Mouse (Mus musculus) CH12.LX (cell line): ENCODE measurements around the gene Tsen54. TPM values are rescaled to one million over a fixed set of nuclear protein-coding genes. Genes with fewer than 3 reads are reported as not detected.

Source experiments
- DNase-seq: peaks from one replicate; pipeline ENCODE4 v3.0.0-alpha.2; 2013; ENCODE audit errors: extremely low read depth
- H3K27ac ChIP-seq: 2 replicates; pipeline ENCODE4 v1.5.1; 2012; ENCODE audit warnings: low read depth, mild to moderate bottlenecking, control low read depth, moderate library complexity; ENCODE audit not compliant: insufficient read depth
- H3K27me3 ChIP-seq: replicated peaks from 2 replicates; pipeline ENCODE3; 2012; ENCODE audit warnings: inconsistent platforms
- H3K36me3 ChIP-seq, 2 experiments: replicated peaks in 1 of 2; 2 replicates each; pipeline versions ENCODE3 to v1.6.1; 2012; ENCODE audit warnings: inconsistent platforms in 1 of 2, low read length in 1 of 2, mild to moderate bottlenecking in 1 of 2, mixed read lengths in 1 of 2, moderate library complexity in 1 of 2; ENCODE audit not compliant: control insufficient read depth in 1 of 2, insufficient read depth in 1 of 2
- H3K4me1 ChIP-seq, 2 experiments: 2 replicates each; pipeline ENCODE4 v1.6.1; 2012; ENCODE audit warnings: inconsistent platforms in 1 of 2, moderate library complexity in 1 of 2; ENCODE audit not compliant: insufficient read depth in 2 of 2, control insufficient read depth in 1 of 2
- H3K4me2 ChIP-seq: 2 replicates; pipeline ENCODE4 v1.6.1; 2012; ENCODE audit warnings: low read depth, mild to moderate bottlenecking, control low read depth; ENCODE audit not compliant: poor library complexity, insufficient read depth, severe bottlenecking
- H3K4me3 ChIP-seq, 3 experiments: fragments of 150-350 bp in 1 of 3; sonication (generic) in 1 of 3; replicated peaks in 1 of 3; 2 replicates each; pipeline versions ENCODE3 to v1.5.1; 2011 to 2012; ENCODE audit warnings: low read depth in 2 of 3, low read length in 2 of 3, mild to moderate bottlenecking in 2 of 3, moderate library complexity in 2 of 3, control low read depth in 1 of 3, improper control_type of control experiment in 1 of 3, inconsistent platforms in 1 of 3, mixed read lengths in 1 of 3; ENCODE audit not compliant: poor library complexity in 1 of 3
- H3K79me2 ChIP-seq: replicated peaks from 2 replicates; pipeline ENCODE4 v1.6.1; 2012; ENCODE audit warnings: mild to moderate bottlenecking, moderate library complexity; ENCODE audit not compliant: control insufficient read depth, poor library complexity, insufficient read depth, severe bottlenecking; ENCODE audit errors: extremely low read depth
- H3K9ac ChIP-seq: 2 replicates; pipeline ENCODE4 v1.6.1; 2012; ENCODE audit warnings: low read depth, mild to moderate bottlenecking, control low read depth, moderate library complexity; ENCODE audit not compliant: insufficient read depth
- H3K9me3 ChIP-seq: replicated peaks from 2 replicates; pipeline ENCODE3; 2012; ENCODE audit warnings: low read length, inconsistent platforms, mixed read lengths
- ELF1 ChIP-seq: IDR thresholded peaks from 2 replicates; pipeline ENCODE4 v1.6.1; 2014; ENCODE audit warnings: low read depth, mild to moderate bottlenecking, inconsistent platforms, low read length, improper control_type of control experiment
- EP300 ChIP-seq: IDR thresholded peaks from 2 replicates; pipeline ENCODE4 v1.6.1; 2011; ENCODE audit warnings: low read length, improper control_type of control experiment
- ETS1 ChIP-seq: conservative IDR thresholded peaks from 2 replicates; pipeline ENCODE4 v1.6.1; 2012; ENCODE audit warnings: low read depth, mild to moderate bottlenecking, inconsistent platforms, low read length, improper control_type of control experiment, moderate library complexity
- GABPA ChIP-seq: IDR thresholded peaks from 2 replicates; pipeline ENCODE4 v1.6.1; 2012; ENCODE audit warnings: low read depth, low read length, improper control_type of control experiment, inconsistent platforms; ENCODE audit not compliant: insufficient replicate concordance
- IRF4 ChIP-seq: IDR thresholded peaks from 2 replicates; pipeline ENCODE4 v1.6.1; 2014; ENCODE audit warnings: low read depth, mild to moderate bottlenecking, inconsistent platforms, low read length, improper control_type of control experiment
- JUND ChIP-seq: conservative IDR thresholded peaks from 2 replicates; pipeline ENCODE4 v1.6.1; 2011; ENCODE audit warnings: low read depth, low read length, improper control_type of control experiment
- KAT2A ChIP-seq: IDR thresholded peaks from 2 replicates; pipeline ENCODE4 v1.6.1; 2012; ENCODE audit warnings: low read length, improper control_type of control experiment, inconsistent platforms; ENCODE audit not compliant: insufficient replicate concordance
- MAFK ChIP-seq: IDR thresholded peaks from 2 replicates; pipeline ENCODE4 v1.6.1; 2011; ENCODE audit warnings: low read length, improper control_type of control experiment; ENCODE audit not compliant: insufficient replicate concordance
- MAX ChIP-seq: IDR thresholded peaks from 2 replicates; pipeline ENCODE4 v1.6.1; 2011; ENCODE audit warnings: low read length, improper control_type of control experiment
- MAZ ChIP-seq: IDR thresholded peaks from 2 replicates; pipeline ENCODE4 v1.6.1; 2012; ENCODE audit warnings: low read depth, mild to moderate bottlenecking, inconsistent platforms, low read length, improper control_type of control experiment, moderate library complexity
- MYC ChIP-seq: IDR thresholded peaks from 2 replicates; pipeline ENCODE4 v1.6.1; 2011; ENCODE audit warnings: low read depth, mild to moderate bottlenecking, improper control_type of control experiment, low read length
- NELFE ChIP-seq: IDR thresholded peaks from 2 replicates; pipeline ENCODE4 v1.6.1; 2011; ENCODE audit warnings: low read depth, low read length, improper control_type of control experiment
- NRF1 ChIP-seq: IDR thresholded peaks from 2 replicates; pipeline ENCODE4 v1.6.1; 2014; ENCODE audit warnings: low read depth, mild to moderate bottlenecking, inconsistent platforms, low read length, improper control_type of control experiment, moderate library complexity
- POLR2A ChIP-seq: IDR thresholded peaks from 2 replicates; pipeline ENCODE4 v1.6.1; 2011; ENCODE audit warnings: low read depth, mild to moderate bottlenecking, improper control_type of control experiment, low read length
- RAD21 ChIP-seq: IDR thresholded peaks from 2 replicates; pipeline ENCODE4 v1.6.1; 2011; ENCODE audit warnings: low read depth, mild to moderate bottlenecking, low read length, improper control_type of control experiment, moderate library complexity
- SMC3 ChIP-seq: IDR thresholded peaks from 2 replicates; pipeline ENCODE4 v1.6.1; 2011; ENCODE audit warnings: low read depth, low read length, improper control_type of control experiment
- UBTF ChIP-seq: IDR thresholded peaks from 2 replicates; pipeline ENCODE4 v1.6.1; 2012; ENCODE audit warnings: low read depth, mild to moderate bottlenecking, inconsistent platforms, low read length, improper control_type of control experiment, moderate library complexity
- USF1 ChIP-seq: IDR thresholded peaks from 2 replicates; pipeline ENCODE4 v1.6.1; 2014; ENCODE audit warnings: low read depth, mild to moderate bottlenecking, inconsistent platforms, low read length, improper control_type of control experiment
- ZC3H11A ChIP-seq: IDR thresholded peaks from 2 replicates; pipeline ENCODE4 v1.6.1; 2012; ENCODE audit warnings: low read depth, mild to moderate bottlenecking, inconsistent platforms, low read length, improper control_type of control experiment
- ZMIZ1 ChIP-seq: IDR thresholded peaks from 2 replicates; pipeline ENCODE4 v1.6.1; 2012; ENCODE audit warnings: low read depth, mild to moderate bottlenecking, inconsistent platforms, low read length, improper control_type of control experiment
- ZNF384 ChIP-seq: IDR thresholded peaks from 2 replicates; pipeline ENCODE4 v1.6.1; 2012; ENCODE audit warnings: low read depth, low read length, improper control_type of control experiment, inconsistent platforms
- dilution Hi-C: fragments of 300-500 bp; cut with MboI; formaldehyde crosslinking; loops from 2 replicates; pipeline ENCODE4 v1.14.3; 2020; ENCODE audit warnings: low sequenced_read_pairs; ENCODE audit not compliant: extremely low pct_unique_long_range_greater_than_20kb, extremely low pct_ligation_motif_present
- in situ Hi-C: fragments of 300-500 bp; cut with MboI; formaldehyde crosslinking; loops from 3 replicates; pipeline ENCODE4 v1.14.3; 2019; ENCODE audit warnings: low sequenced_read_pairs, low pct_ligation_motif_present, low pct_unique_long_range_greater_than_20kb, mixed read lengths
- polyA plus RNA-seq: library from polyadenylated mRNA; unstranded; fragments of >175 nt; gene quantifications from 2 replicates; pipeline ENCODE4 v1.2.1, GENCODE M21; 2012; ENCODE audit warnings: low read depth; ENCODE audit not compliant: insufficient read length
- total RNA-seq, 2 experiments: library from RNA; depleted of rRNA; stranded (reverse); fragments of 300-350 nt in 1 of 2; fragments of >200 nt in 1 of 2; gene quantifications; 2 replicates each; pipeline ENCODE4 v1.2.3; 2012 to 2014

Tsen54 gene
- total and polyA plus RNA-seq, 3 experiments, result 45.8 to 71.1 (median 59.4) TPM

DNA sequence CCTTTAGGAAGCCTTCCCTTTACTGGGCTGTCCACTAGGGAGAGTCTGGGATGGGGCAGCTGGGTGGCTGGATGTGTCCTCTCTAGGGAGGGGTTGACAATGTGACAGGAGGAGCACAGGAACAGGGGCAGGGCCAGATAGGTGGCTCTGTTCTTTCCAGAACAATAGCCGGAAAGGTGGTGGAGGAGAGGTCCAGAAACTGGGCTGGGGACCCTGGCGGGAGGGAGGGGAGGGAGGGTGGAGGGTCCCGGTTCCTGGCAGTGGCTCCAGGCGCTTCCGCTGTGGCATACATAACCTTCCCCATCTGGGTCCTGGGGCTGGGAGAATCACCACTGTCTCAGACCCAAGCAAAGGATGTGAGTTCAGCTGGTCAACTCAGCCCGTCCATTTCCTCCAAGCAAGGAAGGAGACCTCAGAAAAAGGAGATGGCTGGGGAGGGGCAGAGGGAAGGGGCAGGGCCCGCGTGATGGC lies 5.2 kb upstream of the Tsen54 start:
- in situ Hi-C loops, result no loop called here
- dilution Hi-C loops, result no loop called here
- peaks cover 10 to 37% of the 10 kb centered on the region in 2 experiments for H3K4me1 ChIP-seq
- no peak overlapping the region for H3K27ac ChIP-seq
- DNase-seq, result no peak
- no peaks in the 10 kb centered on the region for H3K9me3 ChIP-seq
- no peak overlapping the region for H3K9ac ChIP-seq
- H3K27me3 ChIP-seq, result no peaks in the 10 kb centered on the region
- no peaks in the 10 kb centered on the region for H3K79me2 ChIP-seq
- no peak overlapping the region for H3K4me2 ChIP-seq
- TF ChIP-seq ZNF384 (no peak), POLR2A (no peak), MAX (no peak), NRF1 (no peak), RAD21 (no peak), MYC (no peak), JUND (no peak), ELF1 (no peak), SMC3 (no peak), IRF4 (no peak), KAT2A (no peak), ZC3H11A (no peak), ETS1 (no peak), GABPA (no peak), MAFK (no peak), UBTF (no peak)
- H3K4me3 ChIP-seq, result no peak overlapping the region
- H3K36me3 ChIP-seq, result peaks cover 24 to 74% of the 10 kb centered on the region in 2 experiments

- TF ChIP-seq ETS1 (no peak), IRF4 (no peak), EP300 (no peak), KAT2A (no peak), UBTF (no peak), RAD21 (no peak), MAZ (no peak), ZMIZ1 (no peak), USF1 (no peak), NELFE (no peak), MAX (no peak)
- peaks cover 10 to 41% of the 10 kb centered on the region in 2 experiments for H3K4me1 ChIP-seq
- dilution Hi-C loops, result no loop called here
Measured at GRCm38 (mm10) chr11:115810377-115810776, 4.1 kb upstream of the Tsen54 start.

More at GRCm38 (mm10) chr11:115810377-115810776, 4.1 kb upstream of the Tsen54 start:
- Histone ChIP-seq H3K9me3 (no peaks in the 10 kb centered on the region), H3K4me2 (no peak overlapping the region), H3K4me3 (no peak overlapping the region), H3K79me2 (0 out of 2 replicates have a peak, but pooled peaks cover 3% of the 10 kb centered on the region), H3K27me3 (no peaks in the 10 kb centered on the region), H3K9ac (no peak overlapping the region), H3K27ac (no peak overlapping the region), H3K36me3 (peaks cover 14 to 63% of the 10 kb centered on the region in 2 experiments)
- in situ Hi-C loops, result loop anchor here (5.0 kb wide), 4 partner anchors 93 to 318 kb away; partner anchors contain the start of gene Nt5c
- no peak for DNase-seq
